Mouse (Mus musculus): Measurements from ENCODE around the gene Htr3b. TPM values are rescaled to one million over a fixed set of nuclear protein-coding genes. Genes with fewer than 3 reads are reported as not detected.

The Htr3b gene
- total RNA-seq (2023), result not detected

DNA sequence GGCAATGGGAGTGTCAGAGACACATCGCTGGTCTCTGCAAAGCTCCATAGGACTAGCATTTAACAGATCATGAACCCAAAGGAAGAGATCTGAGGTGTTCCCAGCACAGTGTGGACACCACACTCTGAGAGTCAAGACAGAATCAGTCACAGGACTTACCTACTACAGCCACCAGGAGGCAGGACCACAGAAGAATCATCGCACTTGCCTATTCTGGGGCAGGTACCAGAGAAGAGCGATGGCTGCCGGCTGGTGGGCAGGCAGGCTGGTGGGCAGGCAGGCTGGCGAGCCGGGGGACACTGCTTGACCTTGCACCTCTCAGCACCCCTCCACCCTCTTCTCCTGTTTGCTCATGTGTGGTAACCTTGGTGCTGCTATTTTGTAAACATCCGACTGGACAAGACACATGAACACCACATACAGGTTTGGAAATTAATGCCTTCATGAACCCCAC, at the start of gene Htr3b:
Gene Htr3b, minus strand, starts transcription at position 404 of the 454 bp plus-strand sequence.

DNA sequence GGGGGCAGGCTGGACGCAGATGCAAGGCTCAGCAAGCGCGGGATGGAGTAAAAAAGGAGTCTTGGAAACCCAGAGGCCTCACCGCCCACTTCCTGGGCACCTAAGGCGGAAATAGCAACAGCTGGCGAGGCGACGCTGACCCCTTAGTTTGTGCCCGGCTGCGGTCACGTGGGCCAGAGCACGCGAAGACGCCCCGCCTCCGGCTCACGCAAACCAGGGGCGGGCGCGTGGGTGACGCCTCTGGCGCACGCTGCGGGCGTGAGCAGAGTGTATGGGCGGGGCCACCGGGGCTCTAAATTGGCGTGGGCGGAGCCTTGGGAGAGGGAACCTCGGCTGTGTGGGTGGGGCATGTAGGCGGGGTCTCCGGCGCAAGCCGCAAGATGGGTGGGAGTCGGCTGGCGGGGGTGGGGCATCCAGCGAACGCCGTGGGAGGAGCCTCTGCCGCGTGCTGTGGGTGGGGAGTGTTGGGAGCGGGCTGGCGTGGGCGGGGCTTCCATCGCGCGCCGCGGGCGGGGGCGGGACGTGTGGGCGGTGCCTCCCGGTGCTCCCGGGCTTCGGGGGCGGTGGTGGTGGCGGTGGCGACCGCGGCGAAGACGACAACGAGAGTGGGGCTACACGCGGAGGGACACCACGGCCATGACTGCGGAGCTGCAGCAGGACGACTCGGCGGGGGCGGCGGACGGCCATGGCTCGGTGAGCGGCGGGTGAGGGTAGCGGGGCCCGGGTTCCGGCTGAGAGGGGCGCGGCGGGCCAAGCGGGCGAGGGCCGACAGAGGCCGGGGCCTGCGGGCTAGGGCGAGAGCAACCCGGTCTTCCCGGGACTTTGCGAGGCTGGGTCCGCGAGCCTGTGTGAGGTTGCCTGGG, 20.3 kb upstream of the Htr3b start, which contains the start of gene Usp28:
Gene Usp28, plus strand, starts transcription at position 531 of the 863 bp plus-strand sequence.

DNA sequence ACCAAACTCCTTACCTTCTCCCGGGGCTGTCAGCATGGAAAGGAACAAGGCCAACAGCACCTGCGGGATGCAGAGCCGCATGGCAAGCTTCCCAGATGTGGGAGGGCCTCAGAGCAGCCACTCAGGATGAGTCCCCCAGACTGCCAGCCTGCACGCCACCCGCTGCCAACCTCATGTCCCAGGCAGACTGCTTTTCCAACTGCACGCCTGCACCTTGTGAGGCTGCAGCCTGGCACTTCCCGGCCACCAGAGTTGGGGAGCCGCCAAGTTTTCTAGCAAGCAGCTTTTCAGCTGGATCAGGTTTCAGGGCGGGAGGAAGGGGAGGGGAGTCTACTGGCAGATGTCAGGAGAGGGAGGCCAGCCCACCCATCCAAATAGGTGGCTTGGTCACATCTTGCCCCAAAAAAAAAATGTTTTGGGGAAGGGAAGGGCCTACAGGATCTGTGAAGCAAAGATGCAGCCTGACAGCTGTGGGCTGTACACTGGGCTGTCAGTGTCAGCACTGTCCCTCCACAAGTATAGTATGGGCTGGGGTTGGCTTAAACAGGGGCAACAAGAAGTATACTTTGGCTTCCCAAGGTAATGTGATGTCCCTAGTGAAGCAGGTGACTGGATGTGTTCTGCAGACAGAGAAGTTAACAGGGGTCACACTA, 53.8 kb downstream of the Htr3b start, which contains the start of gene Htr3a:
Gene Htr3a, minus strand, starts transcription at position 215 of the 653 bp plus-strand sequence.

Other genes with a start within 250 kb of the Htr3b start
- gene Zbtb16, start 128.8 kb downstream of the Htr3b start, total RNA-seq (2023), result 2.8 TPM
- not detected for gene Htr3a, start 53.9 kb downstream of the Htr3b start, total RNA-seq (2023)
- gene Usp28, start 20.4 kb upstream of the Htr3b start, total RNA-seq (2023), result 181 TPM
- gene Zw10, start 90.6 kb upstream of the Htr3b start, total RNA-seq (2023), result 46.2 TPM
- not detected for gene Tmprss5, start 116.3 kb upstream of the Htr3b start, total RNA-seq (2023)

Measured in CD4-positive naive resting alpha-beta T cell, adult 57 days (primary cell).